ENCODE assay signal across 9 mouse cellular contexts in the genomic region with DNA sequence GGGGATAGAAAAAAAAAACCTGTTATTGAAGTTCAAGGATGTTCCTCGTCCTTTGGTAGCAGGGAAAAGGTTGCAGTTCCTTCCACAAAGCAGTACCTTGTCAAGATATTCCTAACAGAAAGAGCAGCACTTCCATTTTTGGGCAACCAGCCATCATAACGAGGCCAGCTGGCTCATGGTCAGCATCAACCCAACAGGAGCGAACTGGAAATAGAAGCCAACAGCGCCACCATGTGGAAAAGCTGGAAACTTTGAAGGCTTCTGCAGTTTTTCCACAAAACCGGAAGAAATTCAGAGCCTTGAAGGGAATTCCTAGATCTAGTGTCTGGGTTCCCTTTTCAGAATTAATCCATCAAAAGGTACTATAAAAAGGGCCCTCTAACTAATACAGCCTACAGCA.
DNase-seq lines count a peak whose midpoint lies in the region; ATAC-seq lines count a peak whose summit lies in the region.
"Had no signal": no experiment of that assay in that cellular context is flagged by ENCODE, and none has a peak within 500 bp of the region (broad histone marks: within the 10 kb centered on the region; RNA-seq: fewer than 3 reads in every experiment).

No protein-coding gene starts in this region.

- H3K4me2 ChIP-seq in forebrain, embryonic 12.5 days, result no peak overlapping the region
- H3K4me2 ChIP-seq in embryonic facial prominence, embryonic 11.5 days (ENCODE audit: low read depth, low read length), result no peak overlapping the region
- H3K4me2 ChIP-seq: neural tube, embryonic 13.5 days had no signal

- ATAC-seq in forebrain, embryonic 12.5 days (ENCODE audit: low FRiP score), result no peak
- ATAC-seq in embryonic facial prominence, embryonic 11.5 days (replicated peaks; ENCODE audit: insufficient number of reproducible peaks, low FRiP score, low TSS enrichment, low read depth), result no peak
- ATAC-seq in megakaryocyte-erythroid progenitor cell, adult 5-6 weeks (replicated peaks; ENCODE audit: low FRiP score, low TSS enrichment, poor library complexity, severe bottlenecking), result no peak

- DNase-seq in forebrain, embryonic 10.5 days (ENCODE audit: extremely low spot score, low spot score), result peak; percentile 25
- peak; percentile 91 for DNase-seq in adrenal gland, postnatal 10 days
- peak; percentile 50 for DNase-seq in embryonic facial prominence, embryonic 11.5 days (ENCODE audit: low spot score)
- peak; percentile 60 to 67 for DNase-seq in heart, postnatal 36 days
- DNase-seq in left cerebral cortex, postnatal 10 days (ENCODE audit: extremely low spot score in 1 of 2, low spot score in 2 of 2), result peak; percentile 76 to 81
- peak; percentile 69 for DNase-seq in retina, postnatal 1 day

- intact Hi-C loops in heart, postnatal 36 days (cut with DNase I), result no loop called here
- intact Hi-C loops in left cerebral cortex, postnatal 10 days (cut with DNase I), result no loop called here

- no peak overlapping the region for H3K9ac ChIP-seq in forebrain, embryonic 12.5 days
- no peak overlapping the region for H3K9ac ChIP-seq in embryonic facial prominence, embryonic 11.5 days (replicated peaks; ENCODE audit: low read length)
- H3K9ac ChIP-seq: neural tube, embryonic 13.5 days had no signal

- H3K4me1 ChIP-seq in forebrain, embryonic 10.5 days, result peaks cover 6% of the 10 kb centered on the region; the same call in 1 of the 2 replicates
- no peaks in the 10 kb centered on the region for H3K4me1 ChIP-seq in forebrain, embryonic 12.5 days
- H3K4me1 ChIP-seq in embryonic facial prominence, embryonic 11.5 days (ENCODE audit: control insufficient read depth, insufficient read depth, low read length), result no peaks in the 10 kb centered on the region

- WGBS in forebrain, embryonic 10.5 days, result 42% methylated on average over 5 of the region's 5 CpGs
- 24% methylated on average over 5 of the region's 5 CpGs for WGBS in forebrain, embryonic 12.5 days
- WGBS in embryonic facial prominence, embryonic 11.5 days, result 27% methylated on average over 5 of the region's 5 CpGs

- no peaks in the 10 kb centered on the region for H3K36me3 ChIP-seq in forebrain, embryonic 10.5 days (replicated peaks)
- no peaks in the 10 kb centered on the region for H3K36me3 ChIP-seq in forebrain, embryonic 12.5 days (replicated peaks)
- no peaks in the 10 kb centered on the region for H3K36me3 ChIP-seq in embryonic facial prominence, embryonic 11.5 days (replicated peaks; ENCODE audit: control insufficient read depth, insufficient read depth, low read depth, low read length)
- H3K36me3 ChIP-seq: neural tube, embryonic 13.5 days had no signal

- no peaks in the 10 kb centered on the region for H3K9me3 ChIP-seq in forebrain, embryonic 10.5 days
- no peaks in the 10 kb centered on the region for H3K9me3 ChIP-seq in forebrain, embryonic 12.5 days
- H3K9me3 ChIP-seq in embryonic facial prominence, embryonic 11.5 days (replicated peaks; ENCODE audit: control insufficient read depth, low read length), result no peaks in the 10 kb centered on the region
- H3K9me3 ChIP-seq: neural tube, embryonic 13.5 days had no signal

- no peak overlapping the region for H3K27ac ChIP-seq in forebrain, embryonic 10.5 days
- no peak overlapping the region for H3K27ac ChIP-seq in forebrain, embryonic 12.5 days
- no peak overlapping the region for H3K27ac ChIP-seq in embryonic facial prominence, embryonic 11.5 days (replicated peaks; ENCODE audit: low read depth, low read length)
- H3K27ac ChIP-seq: neural tube, embryonic 13.5 days had no signal

- H3K4me3 ChIP-seq in forebrain, embryonic 10.5 days, result no peak overlapping the region
- no peak overlapping the region for H3K4me3 ChIP-seq in forebrain, embryonic 12.5 days (replicated peaks)
- H3K4me3 ChIP-seq in embryonic facial prominence, embryonic 11.5 days (ENCODE audit: low read depth, low read length), result no peak overlapping the region
- H3K4me3 ChIP-seq: neural tube, embryonic 13.5 days had no signal

- no peaks in the 10 kb centered on the region for H3K27me3 ChIP-seq in forebrain, embryonic 10.5 days (ENCODE audit: poor library complexity, severe bottlenecking)
- H3K27me3 ChIP-seq in forebrain, embryonic 12.5 days, result no peaks in the 10 kb centered on the region
- H3K27me3 ChIP-seq in embryonic facial prominence, embryonic 11.5 days (ENCODE audit: control insufficient read depth, insufficient read depth, low read length), result no peaks in the 10 kb centered on the region
- H3K27me3 ChIP-seq: neural tube, embryonic 13.5 days had no signal

Comparison
In these comparisons a context has a peak if more than half of its experiments do, and no peak if none do; other contexts are left out.
1. DNase-seq: peak in every context shown above with its lines; median percentile 91 in adrenal gland, postnatal 10 days; 78 in left cerebral cortex, postnatal 10 days; 69 in retina, postnatal 1 day; 64 in heart, postnatal 36 days; 50 in embryonic facial prominence, embryonic 11.5 days; 25 in forebrain, embryonic 10.5 days.